Mouse (Mus musculus): Measurements from ENCODE around the gene Sgsm1.
A peak's percentile ranks its signal among the peaks of the same experiment; 100 is the strongest.
"Not testable (repeated sequence)": the region's sequence is repeated elsewhere in the genome, so short reads cannot be mapped to it uniquely, and the experiment has no call there.

Gene Sgsm1

DNA sequence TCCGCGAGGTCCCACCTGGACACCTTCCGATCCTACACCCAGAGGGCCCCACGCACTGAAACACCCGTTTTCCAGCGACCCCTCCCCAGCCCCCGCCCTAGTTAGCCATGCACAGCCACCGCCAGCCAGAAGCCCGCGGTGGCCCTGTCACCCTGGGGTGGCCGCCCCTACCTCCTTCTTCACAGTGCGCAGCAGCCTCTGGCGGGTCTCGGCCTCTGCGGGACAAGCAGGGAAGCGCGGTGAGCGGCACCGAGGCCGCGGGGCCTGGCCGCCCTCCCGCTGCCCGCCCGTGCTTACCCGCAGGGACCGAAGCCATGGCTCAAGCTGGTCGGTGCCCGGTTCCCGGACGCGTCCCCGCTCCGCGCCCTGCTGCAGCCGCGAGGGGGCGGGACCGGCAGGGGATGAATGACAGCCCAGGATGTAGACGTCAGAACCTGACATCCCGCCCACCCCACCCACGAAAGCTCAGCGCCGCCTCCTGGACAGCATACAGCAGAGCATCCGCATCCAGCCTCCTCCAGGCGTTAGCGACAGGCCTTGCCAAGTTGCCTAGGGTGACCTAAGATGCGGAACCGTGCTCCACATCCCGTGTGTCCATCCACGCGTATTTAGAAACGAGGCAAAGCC, at the start of gene Sgsm1:
Gene Sgsm1 (minus strand): TSS at position 410 of the 627 bp plus-strand sequence.
- peak in 1 of 2 experiments; percentile 17 for DNase-seq

DNA sequence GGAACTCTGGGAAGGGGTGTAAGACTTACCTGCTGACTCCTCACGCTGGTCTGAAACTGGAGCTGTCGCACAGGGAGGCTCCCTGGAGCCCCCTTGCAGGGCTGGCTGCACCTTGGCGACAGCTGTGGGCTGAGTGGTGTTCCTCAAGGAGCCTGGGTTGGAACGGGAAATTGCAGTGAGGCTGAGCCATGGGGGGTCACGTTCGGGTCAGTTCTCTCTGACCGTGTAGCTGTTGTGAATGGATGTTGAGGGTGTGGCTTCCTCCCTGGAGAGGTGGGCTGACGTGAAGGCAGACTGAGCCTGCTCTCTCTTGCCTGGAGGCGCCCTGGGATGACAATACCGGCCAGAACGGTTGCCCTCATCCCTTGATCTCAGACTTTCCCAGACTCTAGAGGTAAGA, 48.2 kb upstream of the Sgsm1 start:
- DNase-seq, result no peak

DNA sequence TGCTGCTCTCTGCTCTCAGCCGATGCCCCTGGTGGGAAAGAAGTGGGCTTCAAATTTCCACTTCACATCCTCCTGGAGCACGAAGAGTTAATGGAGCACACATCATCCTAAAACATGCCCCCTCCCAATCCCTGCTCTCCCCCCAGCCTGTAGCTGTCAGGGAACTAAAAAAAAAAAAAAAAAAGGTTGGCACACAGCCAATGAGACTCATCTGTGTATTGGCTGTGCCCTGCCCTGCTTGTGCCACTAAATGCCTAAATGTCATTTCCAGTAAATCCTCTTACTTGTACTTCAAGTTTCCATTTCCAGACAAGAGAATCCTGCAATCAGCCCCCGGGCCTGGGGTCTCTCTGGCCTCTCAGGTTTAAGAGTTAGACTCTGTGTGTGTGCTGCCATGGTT, 47.1 kb upstream of the Sgsm1 start:
- DNase-seq, result no peak

DNA sequence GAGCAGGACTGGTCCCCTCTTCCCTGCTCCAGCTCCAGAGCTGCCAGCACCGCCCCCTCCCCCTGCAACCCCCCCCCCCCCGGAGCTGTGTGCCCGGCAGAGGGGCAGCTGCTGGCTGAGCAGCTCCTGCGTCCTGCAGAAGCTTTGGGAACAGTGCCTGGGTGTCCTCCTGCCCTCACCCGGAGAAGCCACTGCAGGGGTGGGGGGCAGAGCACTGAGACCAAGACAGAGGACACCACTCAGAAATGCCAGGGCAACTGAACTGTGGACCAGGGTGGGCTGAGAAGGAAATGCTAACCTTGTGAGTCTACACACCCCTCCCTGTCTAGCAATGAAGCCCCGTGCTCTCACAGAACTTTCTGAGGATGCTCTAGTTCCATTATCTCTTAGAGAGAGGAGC, 46.6 kb upstream of the Sgsm1 start, which contains the start of gene Aym1:
Gene Aym1 (plus strand): TSS at position 109 of the 400 bp plus-strand sequence.
- no peak for DNase-seq

DNA sequence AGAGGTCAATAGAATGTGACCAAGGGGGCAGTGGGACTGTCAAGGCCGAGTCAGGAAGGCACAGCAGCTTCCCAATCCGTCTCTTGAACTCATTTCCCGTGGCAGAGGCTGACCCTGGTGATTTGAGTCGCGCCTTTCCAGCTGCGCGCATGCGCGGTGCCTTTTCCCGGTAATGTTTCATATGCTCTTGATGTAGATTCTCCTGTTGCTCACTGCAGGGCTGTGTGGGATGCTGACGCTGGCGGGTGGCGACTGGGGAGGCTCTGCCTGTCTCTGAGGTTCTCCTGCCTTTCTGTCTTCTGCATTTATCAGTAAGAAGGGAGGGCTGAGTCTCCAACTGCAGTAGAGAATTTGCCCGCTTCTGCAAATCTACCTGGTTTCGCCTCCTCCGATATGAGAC, 43.7 kb upstream of the Sgsm1 start:
- no peak for DNase-seq

DNA sequence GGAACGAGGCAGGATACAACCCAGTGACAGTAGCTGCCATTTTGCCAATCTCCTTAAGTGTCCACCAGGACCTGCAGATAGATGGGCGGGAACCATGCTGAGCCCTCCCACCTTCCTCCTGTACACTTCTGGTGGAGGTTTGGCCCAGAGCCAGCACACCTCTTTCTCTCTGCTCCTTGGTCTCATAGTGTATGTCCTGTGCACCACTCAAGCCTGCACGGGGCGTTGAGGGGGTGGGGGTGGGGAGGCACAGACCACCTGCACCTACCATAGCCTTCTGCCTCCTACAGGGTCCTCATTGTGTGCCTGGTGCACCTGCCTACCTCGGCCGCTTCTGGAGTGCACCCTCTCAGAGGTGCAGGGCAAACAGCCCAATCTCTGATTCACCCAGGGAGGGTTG, 42.0 kb upstream of the Sgsm1 start:
- DNase-seq, result no peak

DNA sequence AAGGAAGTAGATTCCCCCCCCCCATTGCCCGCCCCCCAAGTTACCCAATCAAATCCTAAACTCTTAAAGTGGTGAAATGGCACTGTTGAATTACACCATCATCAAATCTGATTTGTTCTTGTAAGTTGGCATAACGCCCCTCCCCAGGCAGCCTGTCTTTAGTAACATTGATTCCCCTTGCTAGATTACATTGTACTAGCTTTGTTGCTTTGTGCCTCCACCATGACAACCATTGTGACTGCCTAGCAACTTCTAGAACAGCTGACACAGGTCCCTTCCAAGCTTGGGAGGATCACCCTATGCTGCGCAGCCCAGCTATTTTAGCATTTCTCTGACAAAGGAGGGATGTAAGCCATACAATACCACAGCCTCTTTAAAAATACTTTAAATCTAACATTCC, 41.2 kb upstream of the Sgsm1 start:
- no peak for DNase-seq

DNA sequence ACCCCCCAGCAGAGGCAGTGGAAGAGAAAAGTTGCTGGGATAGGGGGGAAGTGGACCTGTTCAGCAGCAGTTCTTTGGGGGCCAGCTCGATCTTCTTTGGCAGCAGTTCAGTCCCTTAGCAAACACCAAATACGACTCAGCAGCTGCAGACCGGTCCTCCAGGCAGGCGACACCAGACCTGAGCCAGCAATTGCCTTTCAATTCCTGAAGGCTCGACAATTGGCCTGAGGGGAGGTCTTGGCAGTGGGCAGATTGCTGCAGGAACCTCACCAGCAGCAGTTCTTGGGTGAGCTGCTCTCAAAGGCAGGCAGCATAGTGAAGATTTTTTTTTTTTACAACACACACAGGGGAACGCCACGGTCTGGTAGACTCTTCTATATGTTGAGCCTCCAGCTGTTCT, 39.2 kb upstream of the Sgsm1 start:
- DNase-seq, result no peak

DNA sequence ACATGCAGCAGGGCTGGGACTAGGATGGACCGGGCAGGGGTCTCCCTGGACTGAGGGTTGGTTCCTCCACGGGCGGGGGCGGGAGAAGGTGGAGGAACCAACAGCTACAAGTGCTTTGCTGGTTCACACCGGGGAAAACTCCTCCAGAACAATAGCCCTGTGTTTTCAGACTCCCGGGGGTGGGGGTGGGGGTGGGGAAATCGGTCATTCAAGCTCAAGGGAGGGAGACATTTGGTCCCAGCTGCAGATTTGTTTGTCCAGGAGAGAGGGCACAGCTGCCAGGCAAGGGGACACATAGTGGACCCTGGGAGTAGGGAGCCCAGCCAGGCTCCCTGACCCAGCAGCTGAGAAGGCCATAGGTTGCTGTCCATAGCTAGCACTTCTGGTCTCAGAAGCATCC, 38.6 kb upstream of the Sgsm1 start:
- DNase-seq, result no peak

DNA sequence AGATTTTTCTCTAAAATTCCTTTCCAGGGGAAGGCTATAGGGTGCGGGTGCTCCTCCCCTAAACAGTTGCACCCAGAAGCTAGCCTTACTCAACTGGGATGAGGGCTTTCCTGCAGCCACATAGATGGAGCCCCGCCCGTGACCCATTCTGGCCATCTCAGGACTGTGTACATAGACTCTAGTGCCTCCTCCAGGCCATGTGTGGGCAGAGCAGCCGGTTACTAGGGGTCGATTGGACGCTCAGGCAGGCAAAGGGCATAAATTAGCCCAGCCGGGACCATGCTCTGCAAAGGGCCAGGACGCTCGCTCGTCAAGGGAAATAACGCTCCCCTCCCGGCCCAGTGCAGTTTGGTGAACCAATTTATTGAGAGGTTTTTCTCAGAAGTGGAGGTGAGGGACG, 38.0 kb upstream of the Sgsm1 start:
- DNase-seq, result no peak

DNA sequence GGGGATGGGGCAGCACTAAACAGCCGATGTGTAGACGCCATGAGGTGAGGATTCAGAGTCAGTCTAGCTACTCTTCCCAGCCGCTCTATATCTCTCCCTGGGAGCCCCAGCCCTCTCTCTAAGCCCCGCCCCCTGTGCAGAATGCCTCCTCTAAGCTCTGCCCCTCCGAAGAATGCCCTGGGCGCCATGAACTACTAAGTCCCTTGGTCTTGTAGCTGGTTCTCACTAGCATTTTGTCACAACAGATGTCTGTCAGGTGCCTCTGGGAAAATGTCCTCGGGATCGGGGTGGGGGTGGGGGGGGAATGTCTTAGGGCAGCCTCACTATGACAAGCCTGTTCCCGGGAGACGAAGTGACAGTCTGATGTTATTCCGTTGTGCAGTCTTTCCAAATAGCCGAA, 37.0 kb upstream of the Sgsm1 start:
- DNase-seq, result no peak

DNA sequence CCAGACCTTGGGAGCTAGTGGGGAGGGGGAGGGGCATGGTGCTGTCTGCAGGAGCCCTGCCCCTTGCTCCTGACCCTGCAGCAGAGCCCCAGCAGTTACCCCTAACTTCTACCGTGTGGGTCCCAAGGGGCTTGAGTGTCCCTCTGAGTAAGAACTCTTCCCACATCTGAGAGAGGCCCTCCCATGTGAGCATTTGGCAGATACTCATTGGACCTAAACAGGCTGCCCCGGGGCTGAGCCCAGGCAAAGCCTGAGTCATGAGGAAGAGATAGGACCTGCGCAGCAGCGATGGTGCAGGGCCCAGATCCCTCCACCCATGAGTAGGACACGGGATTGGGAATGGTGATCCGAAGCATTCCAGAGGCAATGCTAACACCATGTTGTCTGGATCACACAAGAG, 36.1 kb upstream of the Sgsm1 start:
- DNase-seq, result not testable (repeated sequence)

DNA sequence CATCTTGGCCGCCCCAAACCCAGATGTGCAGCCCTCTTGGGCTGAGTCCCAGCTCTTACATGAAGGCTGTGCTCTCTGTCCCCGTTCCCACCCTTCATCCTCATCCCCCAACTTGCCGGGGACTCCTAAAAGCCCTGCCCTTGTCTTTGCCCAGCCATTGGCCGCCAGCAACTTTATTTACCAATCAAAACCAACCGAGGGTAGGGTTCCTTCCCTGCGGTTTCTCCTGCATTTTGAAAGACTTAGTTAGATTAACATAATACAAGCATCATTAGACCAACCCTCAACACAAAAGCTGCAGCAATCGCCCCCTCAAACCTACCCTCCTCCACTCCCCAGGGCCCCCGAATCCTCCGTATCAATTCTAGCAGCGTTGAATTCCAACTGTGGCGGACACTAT, 35.2 kb upstream of the Sgsm1 start:
- no peak for DNase-seq

DNA sequence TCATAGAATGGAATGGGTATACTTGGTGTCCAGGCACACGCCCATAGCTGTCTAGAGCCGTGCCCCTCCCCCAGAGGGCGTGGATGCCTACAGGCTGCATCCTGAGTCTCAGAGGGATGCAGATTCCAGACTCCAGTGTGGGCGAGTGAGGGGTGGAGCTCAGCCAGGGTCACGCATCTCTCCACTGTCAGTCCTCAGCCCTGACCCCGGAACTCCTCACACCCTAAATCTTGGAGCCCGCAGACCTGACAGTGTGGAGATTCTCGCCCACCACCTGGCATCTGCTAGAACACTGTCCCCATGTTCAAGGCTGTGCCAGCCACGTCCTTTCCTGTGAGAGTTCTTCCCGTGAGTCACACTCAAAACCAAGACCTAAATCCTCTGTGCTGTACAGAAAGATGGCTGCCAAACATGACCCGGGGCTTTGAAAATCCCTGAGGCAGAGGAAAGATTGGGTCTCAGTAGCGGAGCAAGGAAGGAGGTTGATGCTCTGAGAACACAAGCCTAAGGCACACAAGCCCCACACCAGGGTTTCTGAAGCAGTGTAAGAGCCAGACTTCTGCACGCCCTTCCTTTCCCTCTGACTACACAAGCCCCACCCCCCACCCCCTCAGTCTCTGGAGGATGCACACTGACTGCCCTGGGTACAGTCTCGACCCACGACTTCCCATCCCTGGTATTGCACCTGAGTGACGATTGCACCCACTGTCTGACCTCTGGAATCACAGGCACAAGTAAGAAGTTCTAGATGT, 34.2 kb upstream of the Sgsm1 start:
- no peak for DNase-seq

DNA sequence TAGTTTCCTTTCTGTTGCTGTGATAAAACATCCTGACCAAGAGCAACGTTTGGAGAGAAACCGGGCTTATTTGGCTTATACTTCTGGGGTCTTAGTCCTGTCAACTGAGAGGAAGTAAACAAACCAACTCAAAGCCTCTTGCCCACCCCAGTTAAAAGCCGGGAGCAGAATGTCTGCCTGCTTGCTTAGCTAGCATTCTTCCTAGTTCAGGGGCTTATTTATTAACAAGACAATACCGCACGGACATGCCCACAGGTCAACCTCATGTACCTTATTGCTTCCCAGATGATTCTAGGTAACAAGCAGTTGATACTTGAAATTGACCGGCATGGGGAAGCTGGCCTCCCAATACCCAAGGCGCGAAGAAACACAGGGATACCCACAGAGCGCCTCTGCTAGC, 25.7 kb upstream of the Sgsm1 start:
- no peak for DNase-seq

DNA sequence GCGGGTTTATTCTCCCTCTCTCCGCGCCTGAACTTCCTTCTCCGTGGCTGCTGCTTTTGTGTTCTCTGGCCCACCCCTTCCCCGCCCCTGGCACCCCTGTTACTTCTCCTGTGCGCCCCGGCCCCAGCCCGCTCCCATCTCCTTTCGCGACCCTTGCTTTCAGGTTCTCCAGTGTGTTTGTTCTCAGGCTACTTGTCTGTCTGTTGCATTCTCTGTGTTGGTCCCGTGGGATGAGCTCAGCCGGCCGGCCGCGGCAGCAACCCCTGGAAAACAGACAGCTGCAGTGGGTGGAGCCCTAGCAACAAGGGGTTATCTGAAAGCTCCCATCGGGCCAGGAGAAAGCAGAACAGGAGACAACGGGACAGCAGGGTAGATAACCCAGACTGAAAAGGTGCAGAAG, 25.1 kb upstream of the Sgsm1 start:
- no peak for DNase-seq

DNA sequence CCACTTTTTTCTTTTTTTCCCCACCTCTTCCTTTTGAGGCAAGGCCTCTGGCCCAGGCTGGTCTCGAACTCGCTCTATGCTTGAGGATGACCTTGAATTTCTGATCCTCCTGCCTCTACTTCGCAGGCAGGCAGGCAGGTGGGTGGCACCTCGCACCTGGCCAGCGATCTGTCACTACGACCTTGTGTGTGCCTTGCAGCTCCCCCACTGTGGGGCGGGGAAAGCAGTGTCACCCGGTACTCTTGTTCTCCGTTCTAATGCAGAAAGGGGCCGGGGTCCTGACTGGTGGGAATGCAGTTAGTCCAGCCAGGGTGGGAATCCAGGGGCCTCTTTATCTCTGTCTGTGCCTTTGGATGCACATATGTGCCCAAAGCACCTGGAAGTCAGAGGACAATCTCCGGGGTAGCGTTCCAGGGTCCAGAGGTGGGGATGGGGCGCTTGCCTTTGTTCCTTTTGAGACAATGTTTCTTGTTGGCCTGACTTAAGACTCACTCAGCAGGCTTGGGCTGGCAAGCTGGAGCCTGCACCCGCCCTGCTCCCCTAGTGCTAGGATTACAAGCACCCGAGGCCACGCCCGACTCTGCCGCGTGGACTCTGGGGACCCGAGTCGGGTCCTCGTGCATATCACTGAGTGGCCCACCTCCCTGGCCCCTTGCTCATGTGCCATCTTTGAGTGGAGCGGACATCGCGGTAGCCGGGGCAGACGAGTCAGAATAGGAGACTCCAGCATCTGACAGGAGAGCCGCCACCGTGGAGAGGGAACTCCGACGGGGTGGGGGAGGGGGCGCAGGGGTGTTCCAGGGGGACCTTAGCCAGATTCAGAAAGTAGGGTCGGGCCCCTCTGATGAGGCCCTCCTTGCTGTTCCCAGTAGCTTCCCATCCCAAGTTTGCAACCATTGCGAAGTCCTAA, 24.3 kb upstream of the Sgsm1 start:
- no peak for DNase-seq

DNA sequence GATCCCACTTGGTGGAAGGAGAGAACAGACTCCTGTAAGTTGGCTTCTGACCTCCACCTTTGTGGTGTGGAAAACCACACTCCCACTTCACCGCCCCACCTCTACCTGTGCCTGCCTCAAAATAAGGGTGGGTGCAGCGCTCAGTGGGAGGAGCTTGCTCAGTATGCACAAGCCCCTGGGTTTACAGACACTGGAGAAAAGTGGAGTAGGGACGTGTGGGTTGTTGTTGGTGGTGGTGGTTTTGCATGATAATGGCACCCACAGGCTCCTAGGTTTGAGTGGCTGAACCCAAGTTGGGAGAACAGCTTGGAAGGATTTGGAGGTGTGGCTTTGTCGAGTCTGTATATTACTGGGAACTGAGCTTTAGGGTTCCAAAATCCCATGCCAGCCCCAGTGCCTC, 22.3 kb upstream of the Sgsm1 start:
- DNase-seq, result no peak

DNA sequence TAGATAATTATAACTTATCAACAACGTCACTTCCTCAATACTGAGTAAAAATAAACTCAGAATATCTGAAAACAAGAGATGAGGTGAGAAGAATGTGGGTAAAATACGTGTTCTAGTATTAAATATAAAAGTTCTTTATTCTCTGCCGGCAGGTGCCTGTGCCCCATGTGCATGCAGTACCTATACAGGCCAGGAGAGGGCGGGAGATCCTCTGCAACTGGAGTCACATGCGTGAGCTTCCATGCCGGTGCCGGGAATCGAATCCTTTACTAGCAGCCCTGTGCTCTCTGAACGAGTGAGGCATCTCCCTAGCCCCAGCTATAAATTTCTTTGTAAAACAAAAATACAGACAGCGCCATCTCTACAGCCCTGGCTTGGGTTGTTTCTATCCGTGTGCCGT, 21.7 kb upstream of the Sgsm1 start:
- DNase-seq, result peak in 1 of 2 experiments; percentile 8

DNA sequence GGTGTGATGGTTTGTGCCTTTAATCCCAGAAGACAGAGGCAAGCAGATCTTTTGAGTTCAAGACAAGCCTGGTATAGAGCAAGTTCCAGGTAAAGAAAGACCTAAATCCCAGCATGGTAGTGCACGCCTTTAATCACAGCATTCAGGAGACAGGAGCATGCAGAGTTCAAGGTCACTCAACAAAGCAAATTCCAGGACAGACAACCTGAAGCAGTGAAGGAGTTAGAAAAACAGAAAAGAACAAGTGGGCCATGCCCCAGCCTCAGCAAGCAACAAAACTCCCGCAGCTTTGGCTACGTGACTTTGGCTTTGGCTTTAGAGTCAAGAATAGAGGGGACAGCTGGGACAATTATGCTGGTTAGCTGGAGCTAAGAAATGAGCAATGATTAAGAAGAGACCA, 19.6 kb upstream of the Sgsm1 start:
- DNase-seq, result no peak

DNA sequence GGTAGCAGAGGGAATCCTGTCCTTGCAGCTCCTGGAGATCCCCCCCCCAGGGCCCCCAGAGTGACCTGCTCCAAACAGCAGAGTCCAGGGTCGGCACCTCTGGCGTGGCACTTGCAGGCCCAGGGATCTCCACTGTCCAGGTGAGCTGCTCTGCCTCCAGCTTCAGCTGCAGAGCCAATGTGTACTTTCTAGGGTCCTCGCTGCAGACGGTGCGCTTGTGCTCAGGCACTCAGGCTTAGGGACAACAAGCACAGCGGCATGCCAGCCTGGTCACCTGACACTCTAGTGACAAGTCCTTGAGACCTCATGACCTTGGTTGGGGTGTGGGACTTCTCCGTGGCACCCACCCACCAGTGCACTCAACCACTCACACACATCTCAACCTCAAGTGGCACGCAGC, 18.9 kb upstream of the Sgsm1 start:
- DNase-seq, result no peak

DNA sequence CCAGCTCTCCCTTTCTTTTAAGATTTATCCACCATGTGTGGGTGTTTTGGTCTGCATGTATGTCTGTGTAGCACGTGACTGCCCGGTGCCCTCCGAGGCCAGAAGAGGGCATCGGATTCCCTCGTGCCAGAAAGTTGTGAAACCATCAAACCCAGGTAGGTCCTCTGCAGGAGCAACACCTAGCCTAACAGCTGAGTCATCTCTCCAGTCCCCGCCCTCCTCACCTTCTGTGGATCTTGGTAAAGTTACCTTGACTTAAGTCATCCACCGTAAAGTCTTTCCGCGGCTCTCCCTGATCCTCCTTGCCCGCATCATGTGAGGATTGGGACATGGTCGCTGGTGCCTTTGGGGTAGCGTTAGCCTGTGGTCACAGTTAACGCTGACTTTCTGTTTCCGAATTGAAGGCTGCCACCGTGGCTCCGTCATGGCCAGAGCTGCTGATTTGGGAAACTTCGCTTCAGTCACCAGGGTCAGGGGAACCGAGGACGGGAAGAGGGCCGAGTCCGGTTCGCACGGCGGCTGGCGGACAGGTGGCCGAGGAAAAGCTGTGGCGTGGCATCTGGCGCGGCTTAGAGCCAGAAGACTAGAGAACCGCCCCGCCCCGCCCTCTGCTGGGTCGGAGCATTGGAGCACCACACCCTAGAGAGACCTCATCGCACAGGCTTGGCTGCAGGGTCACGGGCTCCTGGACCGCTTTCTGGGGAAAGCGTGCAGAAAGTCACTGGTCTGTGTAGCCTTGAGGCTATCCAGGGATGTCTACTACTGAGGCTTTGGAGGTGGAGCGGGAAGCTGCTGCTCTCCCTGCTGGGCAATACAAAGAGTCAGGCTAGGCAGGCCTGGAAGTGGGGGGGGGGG, 13.4 kb upstream of the Sgsm1 start:
- no peak for DNase-seq

DNA sequence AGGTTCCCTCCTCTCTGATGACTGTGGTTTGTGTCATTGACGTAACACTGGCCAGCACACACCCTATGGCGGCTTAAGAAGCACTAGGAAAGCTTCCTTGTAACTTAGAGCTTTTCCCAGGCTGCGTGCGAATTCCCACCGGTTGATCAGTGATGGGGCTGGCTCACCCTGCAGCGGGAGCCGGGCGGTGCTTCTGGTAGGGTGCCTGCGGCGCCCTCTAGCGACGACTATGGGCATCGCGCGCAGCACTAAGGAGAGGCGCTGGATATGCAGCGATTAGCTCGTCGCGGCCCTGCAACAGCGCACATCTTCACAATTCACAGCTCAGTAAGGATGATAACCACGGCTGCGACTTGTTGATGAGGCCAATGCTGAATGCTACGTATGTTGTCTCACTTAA, 3.4 kb upstream of the Sgsm1 start:
- peak in 1 of 2 experiments; percentile 15 for DNase-seq
